Mouse (Mus musculus): ENCODE results near the gene L3hypdh. TPM values are rescaled to one million over a fixed set of nuclear protein-coding genes. Genes with fewer than 3 reads are reported as not detected.

The L3hypdh gene
- polyA plus RNA-seq, 1 experiment from 2014 or later, result 7.0 TPM

Small RNAs within 50 kb of the gene (microRNA-seq; reads per million reads assigned to microRNA genes)
- not detected for gene Gm24466

Other genes with a start within 250 kb of the L3hypdh start
- 1.1 and 1.4 TPM in 2 replicates for gene Gpr135, start 14.3 kb downstream of the L3hypdh start, polyA plus RNA-seq (2016; fragmentation: Nextera tagmentation; extraction: Ambion mirVana)
- 81.0 and 81.7 TPM in 2 replicates for gene Jkamp, start 150 bp upstream of the L3hypdh start, polyA plus RNA-seq (2016; fragmentation: Nextera tagmentation; extraction: Ambion mirVana)
- gene Ccdc175, start 99.6 kb upstream of the L3hypdh start, polyA plus RNA-seq (2016; fragmentation: Nextera tagmentation; extraction: Ambion mirVana), result 0.09 TPM in 1 of 2 replicates, not detected in the other